Mouse (Mus musculus) hindbrain, embryonic 16.5 days (tissue): ENCODE measurements at regions not wholly inside any gene's neighbourhood (a gene's known extent, or its start where the extent isn't known, plus 50 kb on each side); places are given as distances from the start of the nearest gene placed in this dataset.
"Not testable (repeated sequence)": the region's sequence is repeated elsewhere in the genome, so short reads cannot be mapped to it uniquely, and the experiment has no call there.

ENCODE experiments used
- ATAC-seq: fragments of 200-750 bp; cut with Nextera tagmentation; 2 replicates; pipeline ENCODE4 v1.8.0; 2017; ENCODE audit warnings: moderate TSS enrichment, moderate library complexity
- H3K27ac ChIP-seq: fragments of 300-500 bp; sonication (generic); 2 replicates; pipeline ENCODE4 v1.5.1; 2014; ENCODE audit warnings: low read depth, mild to moderate bottlenecking, control low read depth, low read length, moderate library complexity
- H3K27me3 ChIP-seq: fragments of 300-500 bp; sonication (generic); replicated peaks from 2 replicates; pipeline ENCODE4 v1.6.1; 2014; ENCODE audit warnings: low read length; ENCODE audit not compliant: control insufficient read depth, insufficient read depth
- H3K36me3 ChIP-seq: fragments of 300-500 bp; sonication (generic); 2 replicates; pipeline ENCODE4 v1.6.1; 2014; ENCODE audit warnings: mild to moderate bottlenecking, low read length, moderate library complexity, mixed read lengths; ENCODE audit not compliant: control insufficient read depth, insufficient read depth
- H3K4me1 ChIP-seq: fragments of 300-500 bp; sonication (generic); 2 replicates; pipeline ENCODE4 v1.6.1; 2014; ENCODE audit warnings: low read depth, low read length; ENCODE audit not compliant: control insufficient read depth, insufficient read depth
- H3K4me2 ChIP-seq: fragments of 300-500 bp; sonication (generic); 2 replicates; pipeline ENCODE4 v1.6.1; 2014; ENCODE audit warnings: mild to moderate bottlenecking, low read length, control low read depth, moderate library complexity
- H3K4me3 ChIP-seq: fragments of 300-500 bp; sonication (generic); 2 replicates; pipeline ENCODE4 v1.5.1; 2014; ENCODE audit warnings: mild to moderate bottlenecking, low read length, control low read depth, moderate library complexity
- H3K9ac ChIP-seq: fragments of 300-500 bp; sonication (generic); 2 replicates; pipeline ENCODE4 v1.6.1; 2014; ENCODE audit warnings: low read depth, mild to moderate bottlenecking, control low read depth, low read length, moderate library complexity
- H3K9me3 ChIP-seq: fragments of 300-500 bp; sonication (generic); 2 replicates; pipeline ENCODE4 v1.6.1; 2014; ENCODE audit warnings: mild to moderate bottlenecking, low read length, moderate library complexity; ENCODE audit not compliant: control insufficient read depth
- WGBS: fragments of 180-500 bp; shearing (Covaris S2); extraction: QIAGEN DNeasy Blood & Tissue Kit; methylation state at CpG from one replicate; pipeline ENCODE4 v1.1.7; 2014; 5-methylcytosine and 5-hydroxymethylcytosine counted together

GRCm38 (mm10) chr10:84249346-84249745 is 191.1 kb downstream of the Nuak1 start:
- H3K4me2 ChIP-seq: no peak overlapping the region
- no peaks in the 10 kb centered on the region for H3K27me3 ChIP-seq
- ATAC-seq: no peak
- no peak overlapping the region for H3K4me3 ChIP-seq
- no peaks in the 10 kb centered on the region for H3K36me3 ChIP-seq
- no peak overlapping the region for H3K9ac ChIP-seq
- WGBS: 96% methylated on average over 3 of the region's 3 CpGs
- no peaks in the 10 kb centered on the region for H3K4me1 ChIP-seq
- H3K9me3 ChIP-seq: no peaks in the 10 kb centered on the region
- no peak overlapping the region for H3K27ac ChIP-seq

DNA sequence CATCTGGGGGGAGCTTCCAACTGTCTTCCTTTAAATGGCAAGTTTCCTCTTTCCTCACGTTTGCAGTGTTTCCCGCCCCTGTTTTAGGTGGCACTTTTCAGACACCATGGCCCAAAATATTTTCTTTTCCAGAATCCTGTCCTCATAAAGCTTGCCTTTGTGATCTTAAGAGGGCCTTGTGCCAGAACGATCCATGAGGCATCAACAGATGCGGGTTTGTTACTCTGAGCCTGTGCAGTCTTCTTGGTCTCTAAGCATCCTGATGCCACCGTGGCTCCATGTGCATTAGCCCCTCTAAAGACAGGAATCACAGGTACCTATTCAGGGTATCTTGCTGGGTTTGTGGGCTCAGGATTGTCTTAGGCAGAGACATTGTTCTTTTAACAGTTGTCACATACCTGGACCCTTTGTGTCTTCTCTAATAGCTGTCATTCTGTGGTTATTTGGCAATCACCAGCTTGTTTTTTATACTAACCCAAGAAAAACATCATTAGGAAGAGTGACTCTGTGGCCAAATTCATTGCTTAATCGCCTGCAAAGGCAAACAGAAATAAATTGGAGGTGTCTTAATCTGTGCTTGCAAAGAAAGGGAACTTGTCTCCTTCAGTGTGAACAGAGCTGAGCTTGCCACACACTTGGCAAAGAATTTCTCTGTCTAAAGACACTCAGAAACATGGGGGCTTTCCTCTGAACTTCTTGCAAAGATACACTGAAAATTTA is 179.3 kb downstream of the Nuak1 start:
- no peak overlapping the region for H3K9ac ChIP-seq
- H3K9me3 ChIP-seq: no peaks in the 10 kb centered on the region
- H3K36me3 ChIP-seq: no peaks in the 10 kb centered on the region
- no peaks in the 10 kb centered on the region for H3K27me3 ChIP-seq
- H3K27ac ChIP-seq: no peak overlapping the region
- H3K4me2 ChIP-seq: no peak overlapping the region
- no peak overlapping the region for H3K4me3 ChIP-seq
- WGBS: 84% methylated on average over 6 of the region's 6 CpGs
- H3K4me1 ChIP-seq: no peaks in the 10 kb centered on the region
- ATAC-seq: no peak

- H3K4me3 ChIP-seq: no peak overlapping the region
- no peaks in the 10 kb centered on the region for H3K4me1 ChIP-seq
- no peaks in the 10 kb centered on the region for H3K36me3 ChIP-seq
- H3K9ac ChIP-seq: no peak overlapping the region
- no peak for ATAC-seq
- 93% methylated on average over 4 of the region's 4 CpGs for WGBS
- no peak overlapping the region for H3K27ac ChIP-seq
- H3K27me3 ChIP-seq: no peaks in the 10 kb centered on the region
- no peaks in the 10 kb centered on the region for H3K9me3 ChIP-seq
- H3K4me2 ChIP-seq: no peak overlapping the region
Measured at GRCm38 (mm10) chr10:84262943-84263342, 177.5 kb downstream of the Nuak1 start.

GRCm38 (mm10) chr10:84285832-84286506 is 154.4 kb downstream of the Nuak1 start:
- Histone ChIP-seq H3K4me3 (no peak overlapping the region), H3K27me3 (no peaks in the 10 kb centered on the region), H3K4me2 (no peak overlapping the region), H3K9me3 (no peaks in the 10 kb centered on the region), H3K36me3 (no peaks in the 10 kb centered on the region), H3K4me1 (no peaks in the 10 kb centered on the region), H3K27ac (no peak overlapping the region), H3K9ac (no peak overlapping the region)
- 28% methylated on average over 6 of the region's 6 CpGs for WGBS
- no peak for ATAC-seq

GRCm38 (mm10) chr10:84294422-84294821 is 146.0 kb downstream of the Nuak1 start:
- Histone ChIP-seq H3K4me2 (no peak overlapping the region), H3K27ac (no peak overlapping the region), H3K9ac (no peak overlapping the region), H3K27me3 (no peaks in the 10 kb centered on the region), H3K4me1 (no peaks in the 10 kb centered on the region), H3K9me3 (no peaks in the 10 kb centered on the region), H3K4me3 (no peak overlapping the region), H3K36me3 (no peaks in the 10 kb centered on the region)
- ATAC-seq: no peak
- WGBS: 93% methylated on average over 4 of the region's 4 CpGs

- no peak overlapping the region for H3K4me2 ChIP-seq
- 85% methylated on average over 3 of the region's 3 CpGs for WGBS
- no peaks in the 10 kb centered on the region for H3K4me1 ChIP-seq
- ATAC-seq: no peak
- H3K27ac ChIP-seq: no peak overlapping the region
- H3K27me3 ChIP-seq: no peaks in the 10 kb centered on the region
- H3K9me3 ChIP-seq: no peaks in the 10 kb centered on the region
- H3K36me3 ChIP-seq: no peaks in the 10 kb centered on the region
- no peak overlapping the region for H3K9ac ChIP-seq
- no peak overlapping the region for H3K4me3 ChIP-seq
Measured at GRCm38 (mm10) chr10:84296168-84296567, 144.2 kb downstream of the Nuak1 start.

- H3K4me1 ChIP-seq: no peaks in the 10 kb centered on the region
- no peak overlapping the region for H3K4me2 ChIP-seq
- no peaks in the 10 kb centered on the region for H3K9me3 ChIP-seq
- no peak overlapping the region for H3K9ac ChIP-seq
- no peak for ATAC-seq
- H3K4me3 ChIP-seq: no peak overlapping the region
- H3K27ac ChIP-seq: no peak overlapping the region
- 72% methylated on average over 2 of the region's 2 CpGs for WGBS
- no peaks in the 10 kb centered on the region for H3K27me3 ChIP-seq
- H3K36me3 ChIP-seq: no peaks in the 10 kb centered on the region
Measured at GRCm38 (mm10) chr10:84301561-84301960, 138.8 kb downstream of the Nuak1 start.

GRCm38 (mm10) chr10:84302821-84303520 is 137.4 kb downstream of the Nuak1 start:
- no peak for ATAC-seq
- no peak overlapping the region for H3K9ac ChIP-seq
- no peak overlapping the region for H3K4me2 ChIP-seq
- no peaks in the 10 kb centered on the region for H3K27me3 ChIP-seq
- no peaks in the 10 kb centered on the region for H3K9me3 ChIP-seq
- H3K4me3 ChIP-seq: no peak overlapping the region
- no peaks in the 10 kb centered on the region for H3K36me3 ChIP-seq
- 69% methylated on average over 7 of the region's 7 CpGs for WGBS
- no peaks in the 10 kb centered on the region for H3K4me1 ChIP-seq
- no peak overlapping the region for H3K27ac ChIP-seq

DNA sequence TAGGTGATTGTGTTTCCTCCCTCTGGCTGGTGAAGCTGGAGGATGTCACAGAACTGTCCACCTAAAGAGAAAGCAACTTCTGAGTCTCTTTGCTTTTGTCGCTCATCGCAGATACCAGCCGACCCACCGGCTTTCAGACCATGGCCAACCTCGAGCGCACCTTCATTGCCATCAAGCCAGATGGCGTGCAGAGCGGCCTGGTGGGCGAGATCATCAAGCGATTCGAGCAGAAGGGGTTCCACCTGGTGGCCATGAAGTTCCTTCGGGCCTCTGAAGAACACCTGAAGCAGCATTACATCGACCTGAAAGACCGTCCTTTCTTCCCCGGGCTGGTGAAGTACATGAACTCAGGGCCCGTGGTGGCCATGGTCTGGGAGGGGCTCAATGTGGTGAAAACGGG is 131.7 kb downstream of the Nuak1 start:
- H3K27me3 ChIP-seq, H3K4me2 ChIP-seq, ATAC-seq, H3K9ac ChIP-seq, H3K4me3 ChIP-seq, H3K4me1 ChIP-seq, H3K27ac ChIP-seq, H3K36me3 ChIP-seq, H3K9me3 ChIP-seq: not testable (repeated sequence)
- 94% methylated on average over 17 of the region's 17 CpGs for WGBS
